Mouse (Mus musculus): ENCODE results near the gene Slc28a1. TPM values are rescaled to one million over a fixed set of nuclear protein-coding genes. Genes with fewer than 3 reads are reported as not detected.

Gene Slc28a1
- total and polyA plus RNA-seq, 2 experiments: 0.24 to 0.28 TPM

GRCm38 (mm10) chr7:81075732-81076131, 38.9 kb upstream of the Slc28a1 start:
- Histone ChIP-seq H3K27me3 (ENCODE audit: control insufficient read depth, insufficient read depth, low read length) (no peaks in the 10 kb centered on the region), H3K9ac (ENCODE audit: low read depth, low read length) (no peak overlapping the region), H3K79me2 (ENCODE audit: control insufficient read depth, insufficient read depth, low read length) (no peaks in the 10 kb centered on the region), H3K27ac (replicated peaks; ENCODE audit: insufficient read depth, low read depth, low read length) (no peak overlapping the region), H3K4me1 (ENCODE audit: control insufficient read depth, insufficient read depth, low read length) (peaks cover 2% of the 10 kb centered on the region; the same call in 1 of the 2 replicates), H3K36me3 (ENCODE audit: control insufficient read depth, insufficient read depth, low read length) (no peaks in the 10 kb centered on the region), H3K4me3 (ENCODE audit: insufficient read depth, low read depth, low read length) (no peak overlapping the region)
- WGBS: 90% methylated on average over 5 of the region's 5 CpGs
- DNase-seq (ENCODE audit: extremely low read depth, low read depth, low spot score): no peak
- TF ChIP-seq POLR2A (IDR thresholded peaks at IDR 0.05; ENCODE audit: extremely low read depth, insufficient read depth, low read length) (no peak), CTCF (IDR thresholded peaks at IDR 0.05; ENCODE audit: low read depth, low read length) (no peak)

- TF ChIP-seq POLR2A (IDR thresholded peaks at IDR 0.05; ENCODE audit: extremely low read depth, insufficient read depth, low read length) (no peak), CTCF (IDR thresholded peaks at IDR 0.05; ENCODE audit: low read depth, low read length) (no peak)
- Histone ChIP-seq H3K27ac (replicated peaks; ENCODE audit: insufficient read depth, low read depth, low read length) (no peak overlapping the region), H3K36me3 (ENCODE audit: control insufficient read depth, insufficient read depth, low read length) (no peaks in the 10 kb centered on the region), H3K4me3 (ENCODE audit: insufficient read depth, low read depth, low read length) (no peak overlapping the region), H3K9ac (ENCODE audit: low read depth, low read length) (no peak overlapping the region), H3K4me1 (ENCODE audit: control insufficient read depth, insufficient read depth, low read length) (peaks cover 2% of the 10 kb centered on the region; the same call in 1 of the 2 replicates), H3K27me3 (ENCODE audit: control insufficient read depth, insufficient read depth, low read length) (no peaks in the 10 kb centered on the region), H3K79me2 (ENCODE audit: control insufficient read depth, insufficient read depth, low read length) (no peaks in the 10 kb centered on the region)
- no peak for DNase-seq (ENCODE audit: extremely low read depth, low read depth, low spot score)
- WGBS: 86% methylated on average over 6 of the region's 6 CpGs
Measured at GRCm38 (mm10) chr7:81077009-81077408, 37.6 kb upstream of the Slc28a1 start.

- no peaks in the 10 kb centered on the region for H3K36me3 ChIP-seq (ENCODE audit: control insufficient read depth, insufficient read depth, low read length)
- no peaks in the 10 kb centered on the region for H3K79me2 ChIP-seq (ENCODE audit: control insufficient read depth, insufficient read depth, low read length)
- no peak overlapping the region for H3K9ac ChIP-seq (ENCODE audit: low read depth, low read length)
- no peak overlapping the region for H3K27ac ChIP-seq (replicated peaks; ENCODE audit: insufficient read depth, low read depth, low read length)
- no peak for TF ChIP-seq POLR2A (IDR thresholded peaks at IDR 0.05; ENCODE audit: extremely low read depth, insufficient read depth, low read length)
- no peak for TF ChIP-seq CTCF (IDR thresholded peaks at IDR 0.05; ENCODE audit: low read depth, low read length)
- peaks cover 2% of the 10 kb centered on the region; the same call in 1 of the 2 replicates for H3K4me1 ChIP-seq (ENCODE audit: control insufficient read depth, insufficient read depth, low read length)
- WGBS: 75% methylated on average over 6 of the region's 6 CpGs
- H3K4me3 ChIP-seq (ENCODE audit: insufficient read depth, low read depth, low read length): no peak overlapping the region
- DNase-seq (ENCODE audit: extremely low read depth, low read depth, low spot score): no peak
- H3K27me3 ChIP-seq (ENCODE audit: control insufficient read depth, insufficient read depth, low read length): no peaks in the 10 kb centered on the region
Measured at GRCm38 (mm10) chr7:81078740-81079139, 35.9 kb upstream of the Slc28a1 start.

GRCm38 (mm10) chr7:81093420-81093965, 21.1 kb upstream of the Slc28a1 start:
- no peak overlapping the region for H3K9ac ChIP-seq (ENCODE audit: low read depth, low read length)
- H3K4me3 ChIP-seq (ENCODE audit: insufficient read depth, low read depth, low read length): no peak overlapping the region

GRCm38 (mm10) chr7:81094104-81094757, 20.4 kb upstream of the Slc28a1 start:
- TF ChIP-seq CTCF (IDR thresholded peaks at IDR 0.05; ENCODE audit: low read depth, low read length): no peak
- TF ChIP-seq POLR2A (IDR thresholded peaks at IDR 0.05; ENCODE audit: extremely low read depth, insufficient read depth, low read length): no peak
- no peaks in the 10 kb centered on the region for H3K79me2 ChIP-seq (ENCODE audit: control insufficient read depth, insufficient read depth, low read length)
- no peak overlapping the region for H3K4me3 ChIP-seq (ENCODE audit: insufficient read depth, low read depth, low read length)
- no peaks in the 10 kb centered on the region for H3K27me3 ChIP-seq (ENCODE audit: control insufficient read depth, insufficient read depth, low read length)
- H3K9ac ChIP-seq (ENCODE audit: low read depth, low read length): no peak overlapping the region
- H3K4me1 ChIP-seq (ENCODE audit: control insufficient read depth, insufficient read depth, low read length): no peaks in the 10 kb centered on the region
- no peaks in the 10 kb centered on the region for H3K36me3 ChIP-seq (ENCODE audit: control insufficient read depth, insufficient read depth, low read length)
- H3K27ac ChIP-seq (replicated peaks; ENCODE audit: insufficient read depth, low read depth, low read length): no peak overlapping the region
- 79% methylated on average over 6 of the region's 6 CpGs for WGBS
- DNase-seq (ENCODE audit: extremely low read depth, low read depth, low spot score): no peak

More at GRCm38 (mm10) chr7:81093420-81093965, 21.1 kb upstream of the Slc28a1 start:
- no peaks in the 10 kb centered on the region for H3K27me3 ChIP-seq (ENCODE audit: control insufficient read depth, insufficient read depth, low read length)
- no peaks in the 10 kb centered on the region for H3K79me2 ChIP-seq (ENCODE audit: control insufficient read depth, insufficient read depth, low read length)
- no peak for DNase-seq (ENCODE audit: extremely low read depth, low read depth, low spot score)
- WGBS: 66% methylated on average over 18 of the region's 18 CpGs
- TF ChIP-seq CTCF (IDR thresholded peaks at IDR 0.05; ENCODE audit: low read depth, low read length) (no peak), POLR2A (IDR thresholded peaks at IDR 0.05; ENCODE audit: extremely low read depth, insufficient read depth, low read length) (no peak)
- no peaks in the 10 kb centered on the region for H3K4me1 ChIP-seq (ENCODE audit: control insufficient read depth, insufficient read depth, low read length)
- H3K36me3 ChIP-seq (ENCODE audit: control insufficient read depth, insufficient read depth, low read length): no peaks in the 10 kb centered on the region
- no peak overlapping the region for H3K27ac ChIP-seq (replicated peaks; ENCODE audit: insufficient read depth, low read depth, low read length)

GRCm38 (mm10) chr7:81100341-81100740, 14.3 kb upstream of the Slc28a1 start:
- Histone ChIP-seq H3K4me1 (ENCODE audit: control insufficient read depth, insufficient read depth, low read length) (no peaks in the 10 kb centered on the region), H3K27me3 (ENCODE audit: control insufficient read depth, insufficient read depth, low read length) (no peaks in the 10 kb centered on the region), H3K9ac (ENCODE audit: low read depth, low read length) (no peak overlapping the region), H3K36me3 (ENCODE audit: control insufficient read depth, insufficient read depth, low read length) (no peaks in the 10 kb centered on the region), H3K4me3 (ENCODE audit: insufficient read depth, low read depth, low read length) (no peak overlapping the region), H3K27ac (replicated peaks; ENCODE audit: insufficient read depth, low read depth, low read length) (no peak overlapping the region), H3K79me2 (ENCODE audit: control insufficient read depth, insufficient read depth, low read length) (no peaks in the 10 kb centered on the region)
- DNase-seq (ENCODE audit: extremely low read depth, low read depth, low spot score): no peak
- WGBS: 90% methylated on average over 5 of the region's 5 CpGs
- TF ChIP-seq CTCF (IDR thresholded peaks at IDR 0.05; ENCODE audit: low read depth, low read length) (no peak), POLR2A (IDR thresholded peaks at IDR 0.05; ENCODE audit: extremely low read depth, insufficient read depth, low read length) (no peak)
